ENCODE assay signal across 8 mouse cellular contexts in genomic region chr16:17209404-17209960, GRCm38 (mm10). TPM values are rescaled to one million over a fixed set of nuclear protein-coding genes. Genes with fewer than 3 reads are reported as not detected.
A peak's percentile ranks its signal among the peaks of the same experiment; 100 is the strongest.
DNase-seq lines count a peak whose midpoint lies in the region; ATAC-seq lines count a peak whose summit lies in the region.

No protein-coding gene starts in this region.

- peak overlapping the region; percentile 70 for H3K9ac ChIP-seq in forebrain, embryonic 14.5 days (ENCODE audit: low read length)
- H3K9ac ChIP-seq in limb, embryonic 15.5 days, result peak overlapping the region; percentile 18; the same call in 1 of the 2 replicates
- peak overlapping the region; percentile 65 for H3K9ac ChIP-seq in neural tube, embryonic 12.5 days

- H3K27me3 ChIP-seq in forebrain, embryonic 14.5 days (replicated peaks; ENCODE audit: control insufficient read depth, insufficient read depth, low read length), result no peaks in the 10 kb centered on the region
- peaks cover 45% of the 10 kb centered on the region for H3K27me3 ChIP-seq in limb, embryonic 15.5 days
- peaks cover 7% of the 10 kb centered on the region; the same call in 1 of the 2 replicates for H3K27me3 ChIP-seq in neural tube, embryonic 12.5 days (replicated peaks)

- DNase-seq in adrenal gland, postnatal 25 days, result peak; percentile 27
- no peak for DNase-seq in adrenal gland, adult 2 months
- DNase-seq in ovary, postnatal 36 days (ENCODE audit: low spot score), result peak; percentile 36
- DNase-seq in ovary, postnatal 10 days (ENCODE audit: low spot score), result no peak
- DNase-seq in forebrain, embryonic 14.5 days (ENCODE audit: low spot score), result no peak
- no peak for DNase-seq in adrenal gland, postnatal 10 days

- peaks cover 10% of the 10 kb centered on the region; the same call in 1 of the 2 replicates for H3K4me1 ChIP-seq in forebrain, embryonic 14.5 days (ENCODE audit: control insufficient read depth, insufficient read depth, low read length)
- peaks cover 23% of the 10 kb centered on the region for H3K4me1 ChIP-seq in limb, embryonic 15.5 days
- H3K4me1 ChIP-seq in neural tube, embryonic 12.5 days, result peaks cover 17% of the 10 kb centered on the region

- no peaks in the 10 kb centered on the region for H3K9me3 ChIP-seq in forebrain, embryonic 14.5 days (replicated peaks; ENCODE audit: control insufficient read depth, low read length)
- no peaks in the 10 kb centered on the region for H3K9me3 ChIP-seq in limb, embryonic 15.5 days
- no peaks in the 10 kb centered on the region for H3K9me3 ChIP-seq in neural tube, embryonic 12.5 days

- peak overlapping the region; percentile 92 for H3K27ac ChIP-seq in forebrain, embryonic 14.5 days (ENCODE audit: low read depth, low read length)
- H3K27ac ChIP-seq in limb, embryonic 15.5 days, result no peak overlapping the region
- peak overlapping the region; percentile 82 for H3K27ac ChIP-seq in neural tube, embryonic 12.5 days

- no peaks in the 10 kb centered on the region for H3K36me3 ChIP-seq in forebrain, embryonic 14.5 days (ENCODE audit: control insufficient read depth, insufficient read depth, low read length)
- H3K36me3 ChIP-seq in limb, embryonic 15.5 days, result no peaks in the 10 kb centered on the region
- H3K36me3 ChIP-seq in neural tube, embryonic 12.5 days, result no peaks in the 10 kb centered on the region; the same call in 1 of the 2 replicates

- 2% methylated on average over 37 of the region's 37 CpGs for WGBS in forebrain, embryonic 14.5 days
- WGBS in limb, embryonic 15.5 days, result under 1% methylated on average over 37 of the region's 37 CpGs
- WGBS in neural tube, embryonic 12.5 days, result 2% methylated on average over 37 of the region's 37 CpGs

- H3K4me3 ChIP-seq in forebrain, embryonic 14.5 days (ENCODE audit: low read depth, low read length), result peak overlapping the region; percentile 52
- peak overlapping the region; percentile 55 for H3K4me3 ChIP-seq in limb, embryonic 15.5 days
- H3K4me3 ChIP-seq in neural tube, embryonic 12.5 days, result peak overlapping the region; percentile 54

- peak; percentile 5; the same call in 1 of the 2 replicates for ATAC-seq in forebrain, embryonic 14.5 days
- no peak for ATAC-seq in limb, embryonic 15.5 days (ENCODE audit: insufficient number of reproducible peaks, low FRiP score, low TSS enrichment, low read depth)
- ATAC-seq in neural tube, embryonic 12.5 days (ENCODE audit: low FRiP score, low read depth), result peak; percentile 5; the same call in 1 of the 2 replicates

- peak overlapping the region; percentile 97 for H3K4me2 ChIP-seq in forebrain, embryonic 14.5 days (ENCODE audit: low read length)
- peak overlapping the region; percentile 97 for H3K4me2 ChIP-seq in limb, embryonic 15.5 days
- peak overlapping the region; percentile 81 for H3K4me2 ChIP-seq in neural tube, embryonic 12.5 days (replicated peaks)

RNA-seq across cellular contexts. Expression of gene Rimbp3, which starts 1.1 kb away (rescaled TPM):
- total RNA-seq in adrenal gland, postnatal 25 days (2021), result 0.06 TPM in 1 of 2 replicates, not detected in the other
- under 1 TPM in 1 of 2 experiments, not detected in 1; 0.07 TPM for total RNA-seq in adrenal gland, adult 2 months (2021)
- not detected in 2 replicates for polyA plus RNA-seq in adrenal gland, adult 2 months (2012; rRNA removed)
- polyA plus RNA-seq in forebrain, embryonic 14.5 days (2014; fragmentation: Nextera tagmentation; extraction: Ambion mirVana), result 1.1 and 1.2 TPM in 2 replicates
- 0.27 and 0.32 TPM in 2 replicates for polyA plus RNA-seq in limb, embryonic 15.5 days (2015; fragmentation: Nextera tagmentation; extraction: Ambion mirVana)
- 1.8 and 2.1 TPM in 2 replicates for polyA plus RNA-seq in neural tube, embryonic 12.5 days (2016; fragmentation: Nextera tagmentation; extraction: Ambion mirVana)
- total RNA-seq in adrenal gland, postnatal 10 days (2021), result under 1 TPM in 1 of 2 experiments, not detected in 1; 0.06 TPM

RNA-seq across cellular contexts. Expression of gene Ube2l3, which starts 7.0 kb away (rescaled TPM):
- 194 and 282 TPM in 2 replicates for total RNA-seq in adrenal gland, postnatal 25 days (2021)
- 100 to 1,000 TPM; 198 to 273 TPM for total RNA-seq in adrenal gland, adult 2 months (2021)
- 91.0 and 109 TPM in 2 replicates for polyA plus RNA-seq in adrenal gland, adult 2 months (2012; rRNA removed)
- 317 and 319 TPM in 2 replicates for polyA plus RNA-seq in forebrain, embryonic 14.5 days (2014; fragmentation: Nextera tagmentation; extraction: Ambion mirVana)
- 313 and 321 TPM in 2 replicates for polyA plus RNA-seq in limb, embryonic 15.5 days (2015; fragmentation: Nextera tagmentation; extraction: Ambion mirVana)
- 342 and 364 TPM in 2 replicates for polyA plus RNA-seq in neural tube, embryonic 12.5 days (2016; fragmentation: Nextera tagmentation; extraction: Ambion mirVana)
- 100 to 1,000 TPM; 163 to 176 TPM for total RNA-seq in adrenal gland, postnatal 10 days (2021)

RNA-seq across cellular contexts. Expression of gene Hic2, which starts 23.9 kb away (rescaled TPM):
- total RNA-seq in adrenal gland, postnatal 25 days (2021), result 2.3 and 2.6 TPM in 2 replicates
- total RNA-seq in adrenal gland, adult 2 months (2021), result 1 to 10 TPM; 2.4 to 2.7 TPM
- polyA plus RNA-seq in adrenal gland, adult 2 months (2012; rRNA removed), result 2.1 and 2.6 TPM in 2 replicates
- polyA plus RNA-seq in forebrain, embryonic 14.5 days (2014; fragmentation: Nextera tagmentation; extraction: Ambion mirVana), result 2.9 and 4.2 TPM in 2 replicates
- polyA plus RNA-seq in limb, embryonic 15.5 days (2015; fragmentation: Nextera tagmentation; extraction: Ambion mirVana), result 4.1 and 4.7 TPM in 2 replicates
- polyA plus RNA-seq in neural tube, embryonic 12.5 days (2016; fragmentation: Nextera tagmentation; extraction: Ambion mirVana), result 11.7 and 12.4 TPM in 2 replicates
- 1 to 10 TPM; 3.2 to 3.3 TPM for total RNA-seq in adrenal gland, postnatal 10 days (2021)

Comparison
In these comparisons a context has a peak if more than half of its experiments do, and no peak if none do; other contexts are left out.
1. DNase-seq: peak in adrenal gland, postnatal 25 days (single experiment) and ovary, postnatal 36 days (single experiment); none in adrenal gland, adult 2 months (single experiment), ovary, postnatal 10 days (single experiment), forebrain, embryonic 14.5 days (single experiment) and adrenal gland, postnatal 10 days (single experiment).
2. H3K9ac ChIP-seq: peak in every context shown above with its lines; median percentile 70 in forebrain, embryonic 14.5 days; 65 in neural tube, embryonic 12.5 days; 18 in limb, embryonic 15.5 days.
3. Peak in every context shown above with its lines, with median percentiles within 50 percentile points of each other: H3K4me2 ChIP-seq and H3K4me3 ChIP-seq.